In the genomic region with DNA sequence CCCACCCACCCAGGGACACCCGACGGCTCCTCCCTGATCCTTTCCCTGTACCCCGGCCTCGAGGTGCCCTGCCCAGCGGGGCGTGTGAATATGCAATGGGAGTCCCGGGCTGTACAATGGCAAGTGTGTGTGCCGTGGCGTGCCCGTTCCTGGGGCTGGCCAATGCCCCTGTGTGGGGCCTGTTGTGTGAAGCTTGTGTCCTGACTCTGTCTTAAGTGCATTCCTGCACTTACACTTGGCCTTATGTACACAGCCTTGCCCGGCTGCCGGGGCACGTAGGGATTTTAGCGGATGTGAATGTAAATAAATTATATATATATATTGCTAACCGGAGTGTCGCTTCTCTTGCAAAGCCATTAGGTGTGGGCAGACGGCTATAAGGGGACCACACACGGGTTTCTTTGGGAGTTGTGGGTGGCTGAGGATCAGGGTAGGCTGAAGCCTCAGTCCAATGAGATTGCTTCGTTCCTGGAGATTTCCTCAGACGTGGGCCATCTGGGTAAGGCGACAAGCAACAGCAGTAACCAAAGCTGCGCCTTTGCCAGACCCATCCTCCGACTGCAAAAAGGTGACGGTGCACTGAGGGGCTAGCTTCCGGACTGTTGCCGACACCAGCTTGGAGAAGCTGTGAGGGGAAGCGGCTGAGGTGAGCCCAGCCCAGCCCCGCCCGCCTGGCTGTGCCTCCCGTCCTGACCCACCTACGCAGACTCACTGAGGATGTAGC, we compare ENCODE assay signal across 19 mouse cellular contexts. TPM values are rescaled to one million over a fixed set of nuclear protein-coding genes. Genes with fewer than 3 reads are reported as not detected.
DNase-seq lines count a peak whose midpoint lies in the region; ATAC-seq and TF ChIP-seq lines count a peak whose summit lies in the region.
"Had no signal": no experiment of that assay in that cellular context is flagged by ENCODE, and none has a peak within 500 bp of the region (broad histone marks: within the 10 kb centered on the region; RNA-seq: fewer than 3 reads in every experiment).

No protein-coding gene starts in this region.

- 66% methylated on average over 31 of the region's 31 CpGs for WGBS in hindbrain, embryonic 12.5 days
- WGBS in hindbrain, postnatal 0 days = 64% methylated on average over 31 of the region's 31 CpGs
- 22% methylated on average over 31 of the region's 31 CpGs for WGBS in lung, embryonic 15.5 days
- WGBS in neural tube, embryonic 13.5 days = 63% methylated on average over 31 of the region's 31 CpGs
- WGBS in neural tube, embryonic 15.5 days = 55% methylated on average over 31 of the region's 31 CpGs

- H3K4me3 ChIP-seq in hindbrain, embryonic 12.5 days = no peak overlapping the region
- no peak overlapping the region for H3K4me3 ChIP-seq in hindbrain, postnatal 0 days (ENCODE audit: low read length)
- no peak overlapping the region for H3K4me3 ChIP-seq in lung, embryonic 15.5 days
- H3K4me3 ChIP-seq in neural tube, embryonic 13.5 days = no peak overlapping the region
- H3K4me3 ChIP-seq in neural tube, embryonic 15.5 days (replicated peaks) = no peak overlapping the region
- H3K4me3 ChIP-seq: embryonic facial prominence, embryonic 13.5 days; heart, embryonic 12.5 days; hindbrain, embryonic 15.5 days had no signal

- ATAC-seq in hindbrain, embryonic 12.5 days (ENCODE audit: low FRiP score) = peak; percentile 14; the same call in 1 of the 2 replicates
- no peak for ATAC-seq in hindbrain, postnatal 0 days
- ATAC-seq in lung, embryonic 15.5 days (ENCODE audit: borderline replicate concordance, extremely low read depth, low FRiP score, low TSS enrichment) = peak; percentile 59; the same call in 1 of the 2 replicates
- ATAC-seq in neural tube, embryonic 13.5 days (ENCODE audit: low read depth) = 0 out of 2 replicates have a peak, but pooled peaks have one; percentile 25
- ATAC-seq in neural tube, embryonic 15.5 days (ENCODE audit: low FRiP score) = no peak
- ATAC-seq: intestine, embryonic 16.5 days had no signal

- no peak overlapping the region for H3K4me2 ChIP-seq in hindbrain, embryonic 12.5 days (replicated peaks)
- H3K4me2 ChIP-seq in hindbrain, postnatal 0 days (ENCODE audit: low read depth, low read length) = no peak overlapping the region
- peak overlapping the region; percentile 37 for H3K4me2 ChIP-seq in lung, embryonic 15.5 days
- no peak overlapping the region for H3K4me2 ChIP-seq in neural tube, embryonic 13.5 days
- no peak overlapping the region for H3K4me2 ChIP-seq in neural tube, embryonic 15.5 days
- H3K4me2 ChIP-seq: embryonic facial prominence, embryonic 13.5 days; heart, embryonic 12.5 days; hindbrain, embryonic 15.5 days had no signal

- H3K4me1 ChIP-seq in hindbrain, embryonic 12.5 days = peaks cover 35% of the 10 kb centered on the region
- H3K4me1 ChIP-seq in hindbrain, postnatal 0 days (ENCODE audit: insufficient read depth, low read length) = peaks cover 14% of the 10 kb centered on the region; the same call in 1 of the 2 replicates
- peaks cover 22% of the 10 kb centered on the region for H3K4me1 ChIP-seq in lung, embryonic 15.5 days
- peaks cover 34% of the 10 kb centered on the region for H3K4me1 ChIP-seq in neural tube, embryonic 13.5 days (replicated peaks)
- peaks cover 21% of the 10 kb centered on the region for H3K4me1 ChIP-seq in neural tube, embryonic 15.5 days
- H3K4me1 ChIP-seq: embryonic facial prominence, embryonic 13.5 days; heart, embryonic 12.5 days had no signal

- H3K36me3 ChIP-seq in hindbrain, embryonic 12.5 days = no peaks in the 10 kb centered on the region
- peaks cover 7% of the 10 kb centered on the region; the same call in 1 of the 2 replicates for H3K36me3 ChIP-seq in hindbrain, postnatal 0 days (ENCODE audit: insufficient read depth, low read length)
- H3K36me3 ChIP-seq in lung, embryonic 15.5 days = no peaks in the 10 kb centered on the region
- H3K36me3 ChIP-seq in neural tube, embryonic 13.5 days = peaks cover 9% of the 10 kb centered on the region; the same call in 1 of the 2 replicates
- H3K36me3 ChIP-seq in neural tube, embryonic 15.5 days = peaks cover 14% of the 10 kb centered on the region; the same call in 1 of the 2 replicates
- H3K36me3 ChIP-seq: embryonic facial prominence, embryonic 13.5 days; heart, embryonic 12.5 days had no signal

- no peak for DNase-seq in hindbrain, postnatal 0 days (ENCODE audit: low spot score)
- DNase-seq in lung, postnatal 10 days = no peak
- peak; percentile 39 for DNase-seq in right cerebral cortex, postnatal 25 days
- no peak for DNase-seq in testis, postnatal 14 days (ENCODE audit: low spot score)
- DNase-seq: adrenal gland, adult 2 months; B cell, adult 2 months; cerebellum, adult 9-10 months; heart, postnatal 14 days; liver; thymus, postnatal 25 days had no signal

- H3K9ac ChIP-seq in hindbrain, embryonic 12.5 days = peak overlapping the region; percentile 32
- H3K9ac ChIP-seq in hindbrain, postnatal 0 days (replicated peaks; ENCODE audit: low read length) = no peak overlapping the region
- H3K9ac ChIP-seq in lung, embryonic 15.5 days = no peak overlapping the region
- H3K9ac ChIP-seq in neural tube, embryonic 13.5 days = no peak overlapping the region
- no peak overlapping the region for H3K9ac ChIP-seq in neural tube, embryonic 15.5 days (replicated peaks)
- H3K9ac ChIP-seq: embryonic facial prominence, embryonic 13.5 days; heart, embryonic 12.5 days; hindbrain, embryonic 15.5 days had no signal

- no peak for TF ChIP-seq CTCF in hindbrain, postnatal 0 days (IDR thresholded peaks at IDR 0.05; ENCODE audit: low read depth)

- peak overlapping the region; percentile 7; the same call in 1 of the 2 replicates for H3K27ac ChIP-seq in hindbrain, embryonic 12.5 days
- H3K27ac ChIP-seq in hindbrain, postnatal 0 days = no peak overlapping the region
- peak overlapping the region; percentile 68 for H3K27ac ChIP-seq in lung, embryonic 15.5 days
- no peak overlapping the region for H3K27ac ChIP-seq in neural tube, embryonic 13.5 days (replicated peaks)
- H3K27ac ChIP-seq in neural tube, embryonic 15.5 days (replicated peaks) = no peak overlapping the region
- H3K27ac ChIP-seq: embryonic facial prominence, embryonic 13.5 days; hindbrain, embryonic 15.5 days; kidney, postnatal 0 days had no signal

- H3K27me3 ChIP-seq in hindbrain, embryonic 12.5 days = peaks cover 77% of the 10 kb centered on the region
- H3K27me3 ChIP-seq in hindbrain, postnatal 0 days (ENCODE audit: insufficient read depth, low read length) = no peaks in the 10 kb centered on the region
- H3K27me3 ChIP-seq in lung, embryonic 15.5 days = no peaks in the 10 kb centered on the region
- H3K27me3 ChIP-seq in neural tube, embryonic 13.5 days = peaks cover 34% of the 10 kb centered on the region
- peaks cover 15% of the 10 kb centered on the region for H3K27me3 ChIP-seq in neural tube, embryonic 15.5 days (replicated peaks)
- H3K27me3 ChIP-seq: embryonic facial prominence, embryonic 13.5 days had no signal

- H3K9me3 ChIP-seq in hindbrain, embryonic 12.5 days (replicated peaks) = no peaks in the 10 kb centered on the region
- H3K9me3 ChIP-seq in hindbrain, postnatal 0 days (ENCODE audit: low read length) = no peaks in the 10 kb centered on the region
- no peaks in the 10 kb centered on the region for H3K9me3 ChIP-seq in lung, embryonic 15.5 days
- H3K9me3 ChIP-seq in neural tube, embryonic 13.5 days = no peaks in the 10 kb centered on the region
- no peaks in the 10 kb centered on the region for H3K9me3 ChIP-seq in neural tube, embryonic 15.5 days (replicated peaks)
- H3K9me3 ChIP-seq: embryonic facial prominence, embryonic 13.5 days; heart, embryonic 12.5 days; hindbrain, embryonic 15.5 days had no signal

RNA-seq across cellular contexts. Expression of a gene that starts 15.3 kb away (rescaled TPM):
- polyA plus RNA-seq in hindbrain, embryonic 12.5 days (2016; fragmentation: Nextera tagmentation; extraction: Ambion mirVana) = 0.87 and 0.91 TPM in 2 replicates
- total RNA-seq in hindbrain, postnatal 0 days (2014; rRNA removed) = 1.7 and 1.9 TPM in 2 replicates
- polyA plus RNA-seq in hindbrain, postnatal 0 days (2015; fragmentation: Nextera tagmentation; extraction: Ambion mirVana) = 0.78 and 1.1 TPM in 2 replicates
- polyA plus RNA-seq in lung, embryonic 15.5 days (2015; fragmentation: Nextera tagmentation; extraction: Ambion mirVana) = 1.0 and 1.2 TPM in 2 replicates
- 0.63 and 1.1 TPM in 2 replicates for polyA plus RNA-seq in neural tube, embryonic 13.5 days (2015; fragmentation: Nextera tagmentation; extraction: Ambion mirVana)
- polyA plus RNA-seq in neural tube, embryonic 15.5 days (2015; fragmentation: Nextera tagmentation; extraction: Ambion mirVana) = 0.86 and 1.3 TPM in 2 replicates

RNA-seq across cellular contexts. Expression of a gene that starts 56.6 kb away (rescaled TPM):
- 5.8 and 6.1 TPM in 2 replicates for polyA plus RNA-seq in hindbrain, embryonic 12.5 days (2016; fragmentation: Nextera tagmentation; extraction: Ambion mirVana)
- 49.9 and 53.0 TPM in 2 replicates for total RNA-seq in hindbrain, postnatal 0 days (2014; rRNA removed)
- polyA plus RNA-seq in hindbrain, postnatal 0 days (2015; fragmentation: Nextera tagmentation; extraction: Ambion mirVana) = 10.5 and 11.7 TPM in 2 replicates
- 4.2 and 5.0 TPM in 2 replicates for polyA plus RNA-seq in lung, embryonic 15.5 days (2015; fragmentation: Nextera tagmentation; extraction: Ambion mirVana)
- 9.0 and 10.4 TPM in 2 replicates for polyA plus RNA-seq in neural tube, embryonic 13.5 days (2015; fragmentation: Nextera tagmentation; extraction: Ambion mirVana)
- polyA plus RNA-seq in neural tube, embryonic 15.5 days (2015; fragmentation: Nextera tagmentation; extraction: Ambion mirVana) = 12.1 and 12.7 TPM in 2 replicates

Comparison
In these comparisons a context has a peak if more than half of its experiments do, and no peak if none do; other contexts are left out.
1. ATAC-seq: peak in hindbrain, embryonic 12.5 days (single experiment), lung, embryonic 15.5 days (single experiment) and neural tube, embryonic 13.5 days (single experiment); none in hindbrain, postnatal 0 days (single experiment) and neural tube, embryonic 15.5 days (single experiment).
2. H3K27ac ChIP-seq: peak in hindbrain, embryonic 12.5 days (single experiment) and lung, embryonic 15.5 days (single experiment); none in hindbrain, postnatal 0 days (single experiment), neural tube, embryonic 13.5 days (single experiment) and neural tube, embryonic 15.5 days (single experiment).